Mouse (Mus musculus) CH12.LX (cell line): ENCODE data around the gene Otud7b.

ENCODE experiments used
- CTCF ChIP-seq, 2 experiments: IDR thresholded peaks in 1 of 2; conservative IDR thresholded peaks in 1 of 2; 2 replicates each; pipeline ENCODE4 v1.5.1; 2011 to 2012; ENCODE audit warnings: low read depth in 2 of 2, low read length in 2 of 2, improper control_type of control experiment in 1 of 2, inconsistent platforms in 1 of 2, mild to moderate bottlenecking in 1 of 2, moderate library complexity in 1 of 2
- EP300 ChIP-seq: IDR thresholded peaks from 2 replicates; pipeline ENCODE4 v1.6.1; 2011; ENCODE audit warnings: low read length, improper control_type of control experiment
- HCFC1 ChIP-seq: IDR thresholded peaks from 2 replicates; pipeline ENCODE4 v1.6.1; 2012; ENCODE audit warnings: low read depth, mild to moderate bottlenecking, inconsistent platforms, low read length, improper control_type of control experiment
- KAT2A ChIP-seq: IDR thresholded peaks from 2 replicates; pipeline ENCODE4 v1.6.1; 2012; ENCODE audit warnings: low read length, improper control_type of control experiment, inconsistent platforms; ENCODE audit not compliant: insufficient replicate concordance
- MAZ ChIP-seq: IDR thresholded peaks from 2 replicates; pipeline ENCODE4 v1.6.1; 2012; ENCODE audit warnings: low read depth, mild to moderate bottlenecking, inconsistent platforms, low read length, improper control_type of control experiment, moderate library complexity
- MEF2A ChIP-seq: IDR thresholded peaks from 2 replicates; pipeline ENCODE4 v1.6.1; 2014; ENCODE audit warnings: low read depth, mild to moderate bottlenecking, inconsistent platforms, low read length, improper control_type of control experiment, borderline replicate concordance
- MYC ChIP-seq: IDR thresholded peaks from 2 replicates; pipeline ENCODE4 v1.6.1; 2011; ENCODE audit warnings: low read depth, mild to moderate bottlenecking, improper control_type of control experiment, low read length
- POLR2A ChIP-seq: IDR thresholded peaks from 2 replicates; pipeline ENCODE4 v1.6.1; 2011; ENCODE audit warnings: low read depth, mild to moderate bottlenecking, improper control_type of control experiment, low read length
- SIN3A ChIP-seq: IDR thresholded peaks from 2 replicates; pipeline ENCODE4 v1.6.1; 2012; ENCODE audit warnings: low read length, improper control_type of control experiment, inconsistent platforms
- TBP ChIP-seq: conservative IDR thresholded peaks from 2 replicates; pipeline ENCODE4 v1.6.1; 2011; ENCODE audit warnings: low read depth, low read length, improper control_type of control experiment
- TCF12 ChIP-seq: IDR thresholded peaks from 2 replicates; pipeline ENCODE4 v1.6.1; 2014; ENCODE audit warnings: low read depth, mild to moderate bottlenecking, inconsistent platforms, low read length, improper control_type of control experiment
- ZNF384 ChIP-seq: IDR thresholded peaks from 2 replicates; pipeline ENCODE4 v1.6.1; 2012; ENCODE audit warnings: low read depth, low read length, improper control_type of control experiment, inconsistent platforms

GRCm38 (mm10) chr3:96084146-96084755, 20.1 kb upstream of the Otud7b start:
- TF ChIP-seq TBP (no peak), EP300 (no peak), POLR2A (no peak), SIN3A (no peak), KAT2A (no peak), MYC (no peak), MAZ (no peak), ZNF384 (no peak), CTCF (conservative IDR thresholded peaks at IDR 0.05 in 1 of 2, IDR thresholded peaks at IDR 0.05 in 1 of 2; ENCODE audit: low read depth in 2 of 2, low read length in 2 of 2) (no peak), MEF2A (no peak), TCF12 (no peak), HCFC1 (no peak)
